Mouse (Mus musculus) spleen, adult 12 weeks (tissue): ENCODE data around the gene Prmt7.

Source experiments
- DNase-seq: peaks from one replicate; pipeline ENCODE4 v3.0.0; 2022; ENCODE audit warnings: low spot score

Prmt7 gene

GRCm38 (mm10) chr8:106226589-106226988, 15.9 kb downstream of the Prmt7 start:
- DNase-seq = peak; percentile 20

- DNase-seq = no peak
Observed at GRCm38 (mm10) chr8:106231536-106231935, 20.8 kb downstream of the Prmt7 start.

GRCm38 (mm10) chr8:106232751-106233150, 22.0 kb downstream of the Prmt7 start:
- no peak for DNase-seq

- no peak for DNase-seq
Observed at GRCm38 (mm10) chr8:106234567-106235261, 24.0 kb downstream of the Prmt7 start.

- DNase-seq = no peak
Observed at GRCm38 (mm10) chr8:106237106-106237505, 26.4 kb downstream of the Prmt7 start.

- DNase-seq = no peak
Observed at GRCm38 (mm10) chr8:106250186-106250585, 39.5 kb downstream of the Prmt7 start.

GRCm38 (mm10) chr8:106258169-106258568, 47.4 kb downstream of the Prmt7 start:
- no peak for DNase-seq

GRCm38 (mm10) chr8:106259579-106260255, 49.0 kb downstream of the Prmt7 start:
- no peak for DNase-seq

GRCm38 (mm10) chr8:106260894-106261293, 50.2 kb downstream of the Prmt7 start:
- DNase-seq = no peak

- DNase-seq = no peak
Observed at GRCm38 (mm10) chr8:106262343-106262742, 51.6 kb downstream of the Prmt7 start.

- no peak for DNase-seq
Observed at GRCm38 (mm10) chr8:106263928-106264327, 53.2 kb downstream of the Prmt7 start.

GRCm38 (mm10) chr8:106265398-106265797, 54.7 kb downstream of the Prmt7 start:
- DNase-seq = no peak

- DNase-seq = no peak
Observed at GRCm38 (mm10) chr8:106268710-106269346, 58.1 kb downstream of the Prmt7 start.

GRCm38 (mm10) chr8:106270804-106271203, 60.1 kb downstream of the Prmt7 start:
- no peak for DNase-seq

GRCm38 (mm10) chr8:106271378-106271777, 60.6 kb downstream of the Prmt7 start:
- no peak for DNase-seq

- no peak for DNase-seq
Observed at GRCm38 (mm10) chr8:106273468-106273867, 62.7 kb downstream of the Prmt7 start.

GRCm38 (mm10) chr8:106276709-106277317, 66.1 kb downstream of the Prmt7 start:
- DNase-seq = no peak

GRCm38 (mm10) chr8:106278367-106279042, 67.8 kb downstream of the Prmt7 start:
- DNase-seq = no peak

- no peak for DNase-seq
Observed at GRCm38 (mm10) chr8:106280154-106280553, 69.4 kb downstream of the Prmt7 start.

- no peak for DNase-seq
Observed at GRCm38 (mm10) chr8:106280844-106281243, 70.1 kb downstream of the Prmt7 start.

- DNase-seq = no peak
Observed at GRCm38 (mm10) chr8:106287445-106287844, 76.7 kb downstream of the Prmt7 start.

- DNase-seq = no peak
Observed at GRCm38 (mm10) chr8:106288732-106289131, 78.0 kb downstream of the Prmt7 start.
